Mouse (Mus musculus) liver, postnatal 0 days (tissue): ENCODE results near the gene Mboat2. TPM values are rescaled to one million over a fixed set of nuclear protein-coding genes. Genes with fewer than 3 reads are reported as not detected.
A peak's percentile ranks its signal among the peaks of the same experiment; 100 is the strongest.

Experiments used
- ATAC-seq: fragments of 200-750 bp; cut with Nextera tagmentation; 2 replicates; pipeline ENCODE4 v1.8.0; 2017; ENCODE audit warnings: mild to moderate bottlenecking, moderate library complexity
- DNase-seq: peaks from one replicate; pipeline ENCODE4 v3.0.0-alpha.2; 2016
- H3K27ac ChIP-seq: fragments of 300-500 bp; sonication (generic); 2 replicates; pipeline ENCODE4 v1.5.1; 2014; ENCODE audit warnings: antibody characterized with exemption, moderate library complexity, mild to moderate bottlenecking, low read depth
- H3K27me3 ChIP-seq: fragments of 300-500 bp; sonication (generic); 2 replicates; pipeline ENCODE4 v1.6.1; 2014; ENCODE audit warnings: low read length, control low read depth, mixed read lengths; ENCODE audit not compliant: insufficient read depth
- H3K36me3 ChIP-seq: fragments of 300-500 bp; sonication (generic); replicated peaks from 2 replicates; pipeline ENCODE4 v1.6.1; 2014; ENCODE audit warnings: mild to moderate bottlenecking, control low read depth, low read length, moderate library complexity, mixed read lengths; ENCODE audit not compliant: insufficient read depth
- H3K4me1 ChIP-seq: fragments of 300-500 bp; sonication (generic); 2 replicates; pipeline ENCODE4 v1.6.1; 2014; ENCODE audit warnings: antibody characterized with exemption, mild to moderate bottlenecking, control low read depth; ENCODE audit not compliant: insufficient read depth
- H3K4me2 ChIP-seq: fragments of 300-500 bp; sonication (generic); 2 replicates; pipeline ENCODE4 v1.6.1; 2014; ENCODE audit warnings: low read depth, mild to moderate bottlenecking, low read length, moderate library complexity, mixed read lengths
- H3K4me3 ChIP-seq: fragments of 300-500 bp; sonication (generic); 2 replicates; pipeline ENCODE4 v1.5.1; 2014; ENCODE audit warnings: low read depth, low read length
- H3K9ac ChIP-seq: fragments of 300-500 bp; sonication (generic); replicated peaks from 2 replicates; pipeline ENCODE4 v1.6.1; 2014; ENCODE audit warnings: mild to moderate bottlenecking, moderate library complexity
- H3K9me3 ChIP-seq: fragments of 300-500 bp; sonication (generic); 2 replicates; pipeline ENCODE4 v1.6.1; 2016; ENCODE audit warnings: mild to moderate bottlenecking, control low read depth, low read length, mixed read lengths
- CTCF ChIP-seq: sonication (generic); IDR thresholded peaks from 2 replicates; pipeline ENCODE4 v1.5.1; 2016; ENCODE audit warnings: antibody characterized with exemption, low read depth
- EP300 ChIP-seq: IDR thresholded peaks from 2 replicates; pipeline ENCODE4 v1.6.1; 2016; ENCODE audit warnings: antibody characterized with exemption, low read depth, mild to moderate bottlenecking
- WGBS: fragments of 180-500 bp; shearing (Covaris S2); extraction: QIAGEN DNeasy Blood & Tissue Kit; methylation state at CpG from one replicate; pipeline ENCODE4 v1.1.7; 2014; ENCODE audit not compliant: insufficient replicate concordance; 5-methylcytosine and 5-hydroxymethylcytosine counted together
- polyA plus RNA-seq: library from polyadenylated mRNA; unstranded; fragments of >200 nt; fragmentation: Nextera tagmentation; extraction: Ambion mirVana; gene quantifications from 2 replicates; pipeline ENCODE4 v1.2.1, GENCODE M21; 2015

Mboat2 gene
- polyA plus RNA-seq, 1 experiment from 2014 or later, result 2.0 TPM

GRCm38 (mm10) chr12:24920861-24921260 lies 90.2 kb downstream of the Mboat2 start:
- ATAC-seq, result no peak
- no peak for DNase-seq
- WGBS, result 43% methylated on average over 1 of the region's 1 CpGs
- H3K9ac ChIP-seq, result no peak overlapping the region
- TF ChIP-seq CTCF (no peak), EP300 (peak; percentile 69)
- H3K4me2 ChIP-seq, result no peak overlapping the region
- no peak overlapping the region for H3K4me3 ChIP-seq
- no peaks in the 10 kb centered on the region for H3K36me3 ChIP-seq
- H3K27me3 ChIP-seq, result no peaks in the 10 kb centered on the region
- H3K27ac ChIP-seq, result no peak overlapping the region
- H3K4me1 ChIP-seq, result no peaks in the 10 kb centered on the region
- H3K9me3 ChIP-seq, result no peaks in the 10 kb centered on the region

GRCm38 (mm10) chr12:24924003-24924402 lies 93.3 kb downstream of the Mboat2 start:
- no peak overlapping the region for H3K4me3 ChIP-seq
- DNase-seq, result no peak
- 51% methylated on average over 4 of the region's 4 CpGs for WGBS
- H3K4me2 ChIP-seq, result no peak overlapping the region
- H3K9me3 ChIP-seq, result no peaks in the 10 kb centered on the region
- TF ChIP-seq EP300, result peak; percentile 81
- no peak for TF ChIP-seq CTCF
- no peaks in the 10 kb centered on the region for H3K36me3 ChIP-seq
- H3K27me3 ChIP-seq, result no peaks in the 10 kb centered on the region
- ATAC-seq, result no peak
- no peaks in the 10 kb centered on the region; the same call in 1 of the 2 replicates for H3K4me1 ChIP-seq
- no peak overlapping the region for H3K9ac ChIP-seq
- H3K27ac ChIP-seq, result no peak overlapping the region

- H3K9me3 ChIP-seq, result no peaks in the 10 kb centered on the region
- no peak for DNase-seq
- TF ChIP-seq EP300 (no peak), CTCF (no peak)
- H3K27me3 ChIP-seq, result no peaks in the 10 kb centered on the region
- no peaks in the 10 kb centered on the region; the same call in 1 of the 2 replicates for H3K4me1 ChIP-seq
- WGBS, result 83% methylated on average over 5 of the region's 5 CpGs
- ATAC-seq, result no peak
- no peak overlapping the region for H3K9ac ChIP-seq
- H3K27ac ChIP-seq, result no peak overlapping the region
- H3K4me2 ChIP-seq, result no peak overlapping the region
- no peaks in the 10 kb centered on the region for H3K36me3 ChIP-seq
- no peak overlapping the region for H3K4me3 ChIP-seq
Observed at GRCm38 (mm10) chr12:24925276-24925675, 94.6 kb downstream of the Mboat2 start.

- DNase-seq, result no peak
- WGBS, result 72% methylated on average over 4 of the region's 4 CpGs
- H3K36me3 ChIP-seq, result no peaks in the 10 kb centered on the region
- H3K4me1 ChIP-seq, result no peaks in the 10 kb centered on the region; the same call in 1 of the 2 replicates
- H3K9me3 ChIP-seq, result no peaks in the 10 kb centered on the region
- no peak overlapping the region for H3K4me3 ChIP-seq
- no peak overlapping the region for H3K27ac ChIP-seq
- TF ChIP-seq EP300, result no peak
- ATAC-seq, result no peak
- no peak overlapping the region for H3K9ac ChIP-seq
- H3K4me2 ChIP-seq, result no peak overlapping the region
- H3K27me3 ChIP-seq, result no peaks in the 10 kb centered on the region
Observed at GRCm38 (mm10) chr12:24925684-24926083, 95.0 kb downstream of the Mboat2 start.

GRCm38 (mm10) chr12:24928051-24928748 lies 97.5 kb downstream of the Mboat2 start:
- H3K4me2 ChIP-seq, result no peak overlapping the region
- no peak for TF ChIP-seq CTCF
- no peak for TF ChIP-seq EP300
- no peak overlapping the region for H3K27ac ChIP-seq
- ATAC-seq (peak; percentile 47; the same call in 1 of the 2 replicates), DNase-seq (no peak)
- H3K4me1 ChIP-seq, result peaks cover 2% of the 10 kb centered on the region; the same call in 1 of the 2 replicates
- no peaks in the 10 kb centered on the region for H3K9me3 ChIP-seq
- H3K9ac ChIP-seq, result no peak overlapping the region
- 72% methylated on average over 18 of the region's 18 CpGs for WGBS
- H3K36me3 ChIP-seq, result no peaks in the 10 kb centered on the region
- no peak overlapping the region for H3K4me3 ChIP-seq
- no peaks in the 10 kb centered on the region for H3K27me3 ChIP-seq

GRCm38 (mm10) chr12:24929043-24929442 lies 98.4 kb downstream of the Mboat2 start:
- H3K4me2 ChIP-seq, result no peak overlapping the region
- TF ChIP-seq CTCF (no peak), EP300 (no peak)
- H3K27me3 ChIP-seq, result no peaks in the 10 kb centered on the region
- no peaks in the 10 kb centered on the region for H3K36me3 ChIP-seq
- H3K27ac ChIP-seq, result no peak overlapping the region
- DNase-seq, result no peak
- WGBS, result 89% methylated on average over 7 of the region's 7 CpGs
- H3K4me1 ChIP-seq, result peaks cover 2% of the 10 kb centered on the region; the same call in 1 of the 2 replicates
- H3K9me3 ChIP-seq, result no peaks in the 10 kb centered on the region
- H3K9ac ChIP-seq, result no peak overlapping the region
- H3K4me3 ChIP-seq, result no peak overlapping the region
- no peak for ATAC-seq
